Mouse (Mus musculus): ENCODE measurements around the gene Bhlhe41. TPM values are rescaled to one million over a fixed set of nuclear protein-coding genes. Genes with fewer than 3 reads are reported as not detected.

Gene Bhlhe41
- 0.24 TPM for polyA plus RNA-seq (2017; shearing (Covaris generic))

DNA sequence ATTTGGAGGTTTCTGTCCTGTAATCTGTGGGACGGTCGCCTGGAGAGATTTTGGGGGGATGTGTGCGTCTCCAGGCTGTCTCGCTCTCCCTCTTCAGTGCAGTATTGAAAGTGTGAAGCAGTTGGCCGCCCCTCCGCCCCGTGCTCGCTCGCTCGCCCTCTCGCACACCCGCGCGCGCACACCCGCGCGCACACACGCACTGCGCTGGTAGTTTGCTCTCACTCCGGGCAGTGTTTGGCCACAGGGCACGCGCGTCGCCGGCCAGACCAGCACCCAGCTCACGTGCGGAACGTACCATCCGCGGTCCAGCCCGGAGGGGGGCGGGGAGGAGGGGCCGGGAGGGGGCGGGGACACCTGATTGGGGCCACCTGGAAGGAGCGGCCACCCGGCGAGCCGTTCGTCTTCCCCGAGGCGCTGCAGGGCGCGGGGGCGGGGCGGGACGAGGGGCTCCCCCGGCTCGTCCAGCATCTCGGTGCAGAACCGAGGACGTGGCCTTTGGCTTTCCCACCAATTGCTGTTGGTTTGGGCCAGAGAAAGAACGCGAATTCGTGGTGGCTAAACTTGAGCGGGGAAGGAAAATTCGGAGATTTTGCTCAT is at the start of gene Bhlhe41:
Gene Bhlhe41 (minus strand): TSS at position 270 of the 597 bp plus-strand sequence.

Other genes starting within 250 kb of the Bhlhe41 start
- not detected for gene Tuba3b, start 249.8 kb downstream of the Bhlhe41 start, polyA plus RNA-seq (2017; shearing (Covaris generic))
- gene Rassf8, start 118.8 kb downstream of the Bhlhe41 start, polyA plus RNA-seq (2017; shearing (Covaris generic)), result not detected
- gene Sspn, start 66.1 kb upstream of the Bhlhe41 start, polyA plus RNA-seq (2017; shearing (Covaris generic)), result not detected

Measured in effector memory CD4-positive, alpha-beta T cell, adult 7 months (primary cell).